Mouse (Mus musculus) heart, adult 2 months (tissue): Measurements from ENCODE around the gene Ccdc186.

Experiments
- CTCF ChIP-seq: fragments of 200-600 bp; IDR thresholded peaks from 2 replicates; pipeline ENCODE4 v1.8.1; 2022; ENCODE audit warnings: antibody characterized with exemption, mild to moderate bottlenecking, moderate library complexity
- EP300 ChIP-seq: fragments of 200-500 bp; IDR thresholded peaks from 2 replicates; pipeline ENCODE4 v1.6.1; 2011; ENCODE audit warnings: low read depth, low read length, control low read depth; ENCODE audit not compliant: insufficient read depth
- POLR2A ChIP-seq: fragments of 200-500 bp; IDR thresholded peaks from 2 replicates; pipeline ENCODE4 v1.6.1; 2011; ENCODE audit warnings: mild to moderate bottlenecking, low read depth, low read length, control low read depth; ENCODE audit not compliant: insufficient read depth

GRCm38 (mm10) chr19:56772158-56772557, 49.8 kb downstream of the Ccdc186 start:
- no peak for TF ChIP-seq CTCF
- no peak for TF ChIP-seq POLR2A
- no peak for TF ChIP-seq EP300
